Mouse (Mus musculus): ENCODE results near the gene Gjb6. TPM values are rescaled to one million over a fixed set of nuclear protein-coding genes. Genes with fewer than 3 reads are reported as not detected.

Gene Gjb6
- 71.7 and 92.0 TPM in 2 replicates for polyA plus RNA-seq (2012; rRNA removed)

DNA sequence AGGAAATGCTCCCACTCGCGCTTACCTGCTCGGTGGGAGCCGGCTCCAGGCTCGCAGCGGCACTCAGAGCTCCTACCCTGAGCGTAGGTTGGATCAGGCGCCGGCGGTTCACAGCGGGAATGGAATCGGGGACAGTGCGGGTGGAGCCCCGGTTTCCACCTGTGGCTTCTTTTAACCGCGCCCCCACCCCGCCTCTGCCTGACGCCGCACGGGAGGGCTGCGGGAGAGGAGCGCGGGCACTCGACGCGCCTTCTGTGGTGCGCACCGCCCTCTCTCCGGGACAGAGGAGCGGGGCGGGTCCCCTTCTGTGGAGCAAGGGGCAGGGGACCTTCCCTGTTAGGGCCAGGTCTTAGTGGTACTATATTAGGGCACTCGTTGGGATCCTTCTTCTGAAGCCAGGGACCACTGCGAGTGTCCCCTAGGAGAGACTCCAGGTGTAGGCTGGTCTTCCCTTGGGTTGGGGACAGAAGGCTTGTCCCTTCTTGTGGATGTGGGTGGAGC lies at the start of gene Gjb6:
TSS of gene Gjb6 (minus strand) at position 451 of the 501 bp plus-strand sequence.
- no peak for DNase-seq (ENCODE audit: extremely low spot score in 1 of 2, low spot score in 1 of 2)

- peak in 1 of 2 experiments; percentile 10 for DNase-seq (ENCODE audit: extremely low spot score in 1 of 2, low spot score in 1 of 2)
These were observed 32.1 kb upstream of the Gjb6 start for GRCm38 (mm10) chr14:57165493-57165892.

- peak in 1 of 2 experiments; percentile 13 for DNase-seq (ENCODE audit: extremely low spot score in 1 of 2, low spot score in 1 of 2)
These were observed 28.4 kb upstream of the Gjb6 start for GRCm38 (mm10) chr14:57161833-57162232.

GRCm38 (mm10) chr14:57161201-57161600 lies 27.8 kb upstream of the Gjb6 start:
- DNase-seq (ENCODE audit: extremely low spot score in 1 of 2, low spot score in 1 of 2), result peak in 1 of 2 experiments; percentile 30

DNA sequence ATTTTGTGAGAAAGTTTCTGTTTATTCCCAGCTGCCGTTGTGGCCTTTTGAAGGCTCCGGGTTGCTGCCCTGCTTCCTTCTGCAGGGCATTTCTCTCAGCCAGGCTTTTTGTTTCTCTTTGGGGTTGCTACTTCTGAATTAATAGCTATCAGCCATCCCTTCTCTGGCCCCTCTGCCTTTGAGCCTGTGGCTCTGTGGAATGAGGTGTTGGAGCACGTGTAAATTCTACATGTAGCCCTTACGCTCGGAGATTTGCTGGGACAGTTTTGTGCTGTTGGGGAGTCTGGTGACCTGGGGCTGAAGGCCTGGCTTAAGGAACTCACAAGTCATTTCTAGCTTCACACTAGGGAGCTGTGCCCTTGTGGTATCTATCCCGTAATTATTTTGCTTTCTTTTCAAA lies 21.5 kb upstream of the Gjb6 start:
- no peak for DNase-seq (ENCODE audit: extremely low spot score in 1 of 2, low spot score in 1 of 2)

DNA sequence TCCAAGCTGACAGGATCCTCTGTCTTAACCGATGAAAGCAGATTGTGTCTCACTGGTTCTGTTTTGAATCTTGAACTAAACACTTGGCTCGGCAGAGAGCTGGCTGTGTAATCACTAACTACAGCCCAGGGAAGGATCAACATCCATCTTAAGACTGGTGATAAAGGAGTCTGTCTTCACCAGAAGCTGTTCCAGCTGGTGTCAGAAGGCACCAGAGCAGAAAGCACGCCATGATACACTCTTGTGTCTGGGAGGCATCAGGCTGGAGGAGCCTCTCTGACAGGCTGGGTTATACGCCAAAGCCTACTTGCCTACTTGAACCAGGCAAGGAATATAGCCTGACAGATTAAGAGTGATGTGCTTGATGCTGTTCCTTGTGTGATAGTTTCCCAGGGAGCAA lies 12.3 kb upstream of the Gjb6 start:
- no peak for DNase-seq (ENCODE audit: extremely low spot score in 1 of 2, low spot score in 1 of 2)

- DNase-seq (ENCODE audit: extremely low spot score in 1 of 2, low spot score in 1 of 2), result no peak
These were observed 1.9 kb upstream of the Gjb6 start for GRCm38 (mm10) chr14:57135265-57135664.

DNA sequence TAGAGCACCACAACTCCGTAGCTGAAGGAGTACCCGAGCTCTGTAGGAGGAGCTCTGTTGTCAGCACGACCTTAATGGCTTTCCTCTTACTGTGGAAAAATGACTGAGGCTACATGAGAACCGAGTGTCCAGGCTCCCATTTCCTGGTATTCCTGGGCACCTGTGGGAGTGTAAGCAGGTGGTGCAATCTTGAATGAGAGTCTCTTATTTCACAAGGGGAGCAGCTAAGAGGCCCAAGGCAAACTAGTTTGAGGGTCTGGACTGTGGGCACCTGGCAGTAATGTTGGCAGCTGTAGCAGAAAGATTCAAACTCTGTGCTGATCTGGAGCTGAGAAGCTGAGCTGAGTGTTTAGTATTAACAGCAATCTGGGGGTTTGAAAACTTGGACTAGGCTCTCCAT lies 6.0 kb downstream of the Gjb6 start:
- DNase-seq (ENCODE audit: extremely low spot score in 1 of 2, low spot score in 1 of 2), result no peak

DNA sequence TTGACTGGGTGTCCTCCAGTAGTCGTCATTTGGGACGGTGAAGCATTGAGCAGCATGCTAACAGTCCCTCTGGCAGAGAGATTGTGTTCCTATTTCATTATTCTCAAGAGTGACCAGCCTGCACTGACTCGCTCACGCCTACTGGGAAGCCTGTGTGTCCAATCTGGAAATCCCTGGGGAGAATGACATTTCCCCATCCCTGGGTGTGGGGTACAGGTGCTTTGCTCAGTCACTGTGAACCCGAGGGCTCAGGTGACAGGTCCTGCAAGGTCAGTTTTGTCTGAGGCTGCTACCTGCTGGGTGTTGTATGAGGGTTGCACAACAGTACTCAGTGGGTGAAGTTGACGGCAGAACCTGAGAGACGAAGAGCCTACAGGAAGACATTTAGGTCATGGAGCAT lies 11.1 kb downstream of the Gjb6 start:
- no peak for DNase-seq (ENCODE audit: extremely low spot score in 1 of 2, low spot score in 1 of 2)

GRCm38 (mm10) chr14:57115823-57116544 lies 17.4 kb downstream of the Gjb6 start, which contains the start of gene Gm4491:
Gene Gm4491, minus strand, starts transcription at chr14:57115883.
- peak; percentile 60 to 63 for DNase-seq (ENCODE audit: extremely low spot score in 1 of 2, low spot score in 1 of 2)

DNA sequence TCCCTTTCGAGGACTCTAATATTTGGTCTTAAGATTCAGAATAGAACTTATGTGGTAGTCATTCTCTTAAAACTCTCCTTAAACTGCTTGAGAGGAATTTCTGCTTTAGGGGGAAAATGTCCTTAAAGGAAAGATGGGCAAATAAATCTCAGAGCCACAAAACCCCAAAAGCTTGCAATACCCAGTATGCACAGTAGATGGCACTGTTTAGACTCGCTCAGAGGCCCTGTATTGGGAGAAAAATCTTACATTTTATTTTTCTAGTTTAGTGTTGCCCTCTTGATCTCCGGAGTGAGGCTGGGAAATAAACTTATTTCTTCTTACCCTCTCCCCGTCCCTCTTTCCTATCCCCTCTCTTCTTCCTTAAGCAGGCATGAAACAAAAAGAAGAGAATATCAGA lies 24.2 kb downstream of the Gjb6 start:
- peak in 1 of 2 experiments; percentile 80 for DNase-seq (ENCODE audit: extremely low spot score in 1 of 2, low spot score in 1 of 2)

- DNase-seq (ENCODE audit: extremely low spot score in 1 of 2, low spot score in 1 of 2), result no peak
These were observed 25.5 kb downstream of the Gjb6 start for GRCm38 (mm10) chr14:57107916-57108315.

- DNase-seq (ENCODE audit: extremely low spot score in 1 of 2, low spot score in 1 of 2), result no peak
These were observed 26.3 kb downstream of the Gjb6 start for GRCm38 (mm10) chr14:57107091-57107490.

DNA sequence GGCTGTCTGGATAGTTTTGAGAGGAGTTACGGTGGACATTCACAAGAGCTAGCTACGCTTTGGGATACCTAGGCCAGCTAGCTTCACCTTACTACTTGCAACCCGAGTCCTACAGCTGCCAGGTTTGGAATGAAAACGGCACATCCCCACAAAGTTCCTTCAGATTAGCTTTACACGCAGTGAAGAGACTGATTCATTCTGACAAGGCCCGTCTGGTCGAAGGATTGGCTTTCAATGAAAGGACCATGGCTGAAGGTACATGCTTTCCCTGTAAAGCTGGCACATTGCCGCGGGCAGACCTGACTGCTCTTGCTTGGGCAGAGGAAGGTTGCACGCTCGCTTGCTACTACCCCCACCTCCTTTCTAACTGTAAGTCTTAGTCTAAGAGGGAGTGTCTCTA lies 27.7 kb downstream of the Gjb6 start:
- DNase-seq (ENCODE audit: extremely low spot score in 1 of 2, low spot score in 1 of 2), result no peak

DNA sequence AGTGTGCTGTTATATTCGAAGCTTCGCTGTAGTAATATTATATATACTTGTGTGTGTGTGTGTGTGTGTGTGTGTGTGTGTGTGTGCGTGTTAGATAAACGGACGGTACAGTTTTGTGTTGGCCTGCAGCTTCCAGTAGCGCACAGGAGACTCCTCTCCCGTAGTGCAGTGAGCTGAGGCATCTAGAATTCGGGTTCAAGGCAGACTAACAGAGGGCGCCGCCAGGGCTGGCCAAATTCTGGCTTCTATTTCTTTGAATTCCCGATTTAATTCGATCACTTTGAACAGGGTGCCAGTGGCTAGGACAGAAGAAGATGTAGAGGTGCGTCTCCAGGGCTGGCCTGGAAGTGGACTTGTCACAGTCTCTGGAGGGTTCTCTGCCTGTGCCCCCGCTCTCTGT lies 28.3 kb downstream of the Gjb6 start:
- no peak for DNase-seq (ENCODE audit: extremely low spot score in 1 of 2, low spot score in 1 of 2)

DNA sequence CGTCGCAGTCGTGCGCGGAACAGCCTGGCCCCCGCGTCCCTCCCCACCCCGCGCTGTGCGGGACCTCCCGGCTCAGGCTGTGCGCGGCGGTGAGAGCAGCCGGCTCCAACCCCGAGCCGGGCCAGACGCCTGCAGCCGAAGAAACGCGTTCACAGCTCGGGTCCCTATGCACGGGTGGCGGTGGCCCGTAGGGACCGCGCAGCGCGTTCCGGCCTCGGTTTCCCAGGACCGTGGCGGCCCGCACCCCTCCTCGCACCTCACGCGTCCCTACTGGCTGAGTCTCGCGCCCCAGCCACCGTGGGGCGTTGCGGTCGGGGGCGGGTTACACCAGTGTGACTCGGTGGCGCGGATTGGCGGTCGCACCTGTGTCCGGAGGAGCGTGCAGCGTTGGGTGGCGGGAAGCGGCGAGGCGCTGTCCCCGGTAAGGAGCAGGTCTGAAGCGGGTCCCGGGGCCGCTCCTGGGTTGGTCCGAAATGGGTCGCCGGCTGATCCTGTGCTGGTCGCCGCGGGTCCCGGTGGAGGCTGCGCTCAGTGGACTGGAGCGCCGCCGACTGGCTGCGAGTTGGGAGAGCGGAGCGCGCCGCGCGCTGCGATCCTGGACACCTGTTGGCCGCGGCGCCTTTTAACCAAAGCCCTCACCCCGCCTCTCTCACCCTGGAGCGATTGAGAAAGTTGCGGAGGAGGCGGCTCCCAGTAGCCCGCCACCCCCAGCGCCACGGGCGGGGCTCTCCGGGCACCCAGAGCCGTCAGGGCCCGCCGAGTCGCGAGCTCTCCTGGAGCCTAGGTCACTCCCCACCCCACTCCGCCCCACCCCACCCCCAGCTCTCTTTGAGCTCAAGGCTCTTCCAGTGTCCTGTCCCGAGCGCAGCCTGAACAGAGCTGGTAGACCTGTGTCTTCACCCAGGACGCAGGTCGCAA lies 29.0 kb downstream of the Gjb6 start, which contains the start of gene Gjb2:
TSS of gene Gjb2 (minus strand) at position 597 of the 918 bp plus-strand sequence.
- DNase-seq (ENCODE audit: extremely low spot score in 1 of 2, low spot score in 1 of 2), result peak in 1 of 2 experiments; percentile 18

DNA sequence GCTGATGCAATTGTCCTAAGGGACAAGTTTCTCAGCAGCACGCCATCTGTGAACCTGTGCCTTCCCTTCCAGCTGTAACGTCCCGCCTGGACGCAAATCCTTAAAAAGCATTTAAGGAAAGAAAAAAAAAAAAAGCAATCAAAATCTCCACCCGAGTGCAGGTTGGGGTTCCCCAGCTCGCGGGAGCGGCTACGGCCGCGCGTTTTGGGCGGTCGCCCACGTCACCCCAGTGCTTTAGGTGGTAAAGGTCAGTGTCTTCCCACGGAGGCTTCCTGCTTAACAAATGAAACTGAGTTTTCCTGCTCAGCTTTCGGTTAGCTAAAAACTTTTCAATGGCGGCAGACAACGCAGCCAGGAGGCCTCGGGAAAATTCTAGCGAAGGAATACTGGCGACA lies 29.7 kb downstream of the Gjb6 start:
- DNase-seq (ENCODE audit: extremely low spot score in 1 of 2, low spot score in 1 of 2), result no peak

GRCm38 (mm10) chr14:57103121-57103520 lies 30.3 kb downstream of the Gjb6 start:
- no peak for DNase-seq (ENCODE audit: extremely low spot score in 1 of 2, low spot score in 1 of 2)

DNA sequence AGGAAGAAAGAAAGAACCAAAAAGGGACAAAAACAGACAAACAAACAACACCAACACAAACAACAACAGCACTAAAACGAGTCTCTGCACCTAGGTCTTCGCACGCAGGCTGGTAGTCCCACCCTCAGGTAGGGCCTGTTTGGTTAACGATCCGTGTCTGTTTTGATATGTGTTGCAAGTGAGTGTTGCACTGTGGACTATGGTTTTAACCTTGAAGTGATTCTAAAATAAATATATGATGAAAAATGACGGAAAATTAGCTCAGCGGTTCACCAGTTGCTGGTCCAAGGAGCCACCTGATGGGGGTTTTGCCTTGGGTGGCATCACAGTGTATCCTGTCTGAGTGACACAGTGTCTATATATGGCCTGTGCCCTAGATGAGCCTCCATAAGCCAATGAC lies 31.8 kb downstream of the Gjb6 start:
- no peak for DNase-seq (ENCODE audit: extremely low spot score in 1 of 2, low spot score in 1 of 2)

DNA sequence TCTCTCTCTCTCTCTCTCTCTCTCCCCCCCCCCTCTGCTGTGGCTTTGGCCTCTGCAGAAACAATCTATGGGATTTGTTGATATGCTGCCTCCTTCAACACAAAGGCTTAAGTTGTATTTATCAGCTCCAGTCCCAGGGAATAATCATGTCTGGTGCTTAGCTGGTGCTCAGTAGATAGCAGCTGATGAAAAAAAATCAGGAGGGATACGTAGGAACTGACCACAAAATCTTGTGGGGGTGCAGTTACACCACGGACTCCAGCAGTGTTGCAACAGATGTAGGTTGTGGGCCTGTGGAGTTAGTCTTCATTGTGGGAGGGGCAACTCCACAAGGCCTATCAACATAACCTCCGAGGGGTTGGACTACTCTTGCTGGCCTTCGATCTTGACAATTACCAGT lies 37.6 kb downstream of the Gjb6 start:
- no peak for DNase-seq (ENCODE audit: extremely low spot score in 1 of 2, low spot score in 1 of 2)

GRCm38 (mm10) chr14:57093029-57093428 lies 40.4 kb downstream of the Gjb6 start:
- DNase-seq (ENCODE audit: extremely low spot score in 1 of 2, low spot score in 1 of 2), result peak; percentile 44 to 83
